Mouse (Mus musculus) embryonic facial prominence, embryonic 13.5 days (tissue): ENCODE measurements around the gene 1700034I23Rik. TPM values are rescaled to one million over a fixed set of nuclear protein-coding genes. Genes with fewer than 3 reads are reported as not detected.
"Not testable (repeated sequence)": the region's sequence is repeated elsewhere in the genome, so short reads cannot be mapped to it uniquely, and the experiment has no call there.

ENCODE experiments used
- ATAC-seq: fragments of 200-750 bp; cut with Nextera tagmentation; 2 replicates; pipeline ENCODE4 v1.8.0; 2017; ENCODE audit warnings: low read depth; ENCODE audit not compliant: insufficient number of reproducible peaks, insufficient read depth, low FRiP score, low TSS enrichment
- H3K27ac ChIP-seq: fragments of 300-500 bp; sonication (generic); 2 replicates; pipeline ENCODE4 v1.5.1; 2015; ENCODE audit warnings: moderate library complexity, mild to moderate bottlenecking, inconsistent platforms
- H3K27me3 ChIP-seq: fragments of 300-500 bp; sonication (generic); 2 replicates; pipeline ENCODE4 v1.6.1; 2015; ENCODE audit warnings: mild to moderate bottlenecking, inconsistent platforms
- H3K36me3 ChIP-seq: fragments of 300-500 bp; sonication (generic); 2 replicates; pipeline ENCODE4 v1.6.1; 2015; ENCODE audit warnings: mild to moderate bottlenecking, inconsistent platforms
- H3K4me1 ChIP-seq: fragments of 300-500 bp; sonication (generic); 2 replicates; pipeline ENCODE4 v1.6.1; 2015; ENCODE audit warnings: inconsistent platforms
- H3K4me2 ChIP-seq: fragments of 300-500 bp; sonication (generic); 2 replicates; pipeline ENCODE4 v1.6.1; 2015; ENCODE audit warnings: moderate library complexity, mild to moderate bottlenecking, inconsistent platforms
- H3K4me3 ChIP-seq: fragments of 300-500 bp; sonication (generic); 2 replicates; pipeline ENCODE4 v1.5.1; 2015; ENCODE audit warnings: mild to moderate bottlenecking, inconsistent platforms
- H3K9ac ChIP-seq: fragments of 300-500 bp; sonication (generic); 2 replicates; pipeline ENCODE4 v1.6.1; 2015; ENCODE audit warnings: mild to moderate bottlenecking, inconsistent platforms
- H3K9me3 ChIP-seq: fragments of 300-500 bp; sonication (generic); 2 replicates; pipeline ENCODE4 v1.6.1; 2016; ENCODE audit warnings: inconsistent platforms
- WGBS: fragments of 180-500 bp; shearing (Covaris S2); methylation state at CpG from one replicate; pipeline ENCODE4 v1.1.7; 2015; ENCODE audit warnings: mixed read lengths; 5-methylcytosine and 5-hydroxymethylcytosine counted together
- polyA plus RNA-seq: library from polyadenylated mRNA; unstranded; fragments of >200 nt; fragmentation: Nextera tagmentation; extraction: Ambion mirVana; gene quantifications from 2 replicates; pipeline ENCODE4 v1.2.1, GENCODE M21; 2015

Gene 1700034I23Rik
- polyA plus RNA-seq: 0.17 and 0.40 TPM in 2 replicates

DNA sequence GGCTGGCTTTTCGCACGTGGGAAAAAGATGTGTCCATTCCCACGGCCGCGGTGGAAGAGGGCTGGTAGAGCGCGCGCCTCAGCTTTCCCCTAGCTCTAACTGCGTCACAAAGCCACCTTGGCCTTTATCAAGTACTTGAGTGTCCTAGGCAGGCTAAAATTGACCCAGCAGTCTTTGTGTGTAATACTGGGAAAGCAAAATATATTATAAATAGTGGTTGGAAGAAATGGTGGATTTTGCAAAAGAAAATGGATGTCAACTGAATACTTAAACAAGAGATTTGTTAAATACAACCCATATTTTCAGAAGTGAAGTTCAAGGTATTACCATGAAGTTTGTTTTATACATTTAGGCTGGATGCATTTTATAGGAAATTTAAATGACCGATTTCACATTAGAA, at the start of gene 1700034I23Rik:
Gene 1700034I23Rik (minus strand): TSS at position 101 of the 400 bp plus-strand sequence.
- H3K9ac ChIP-seq, H3K27ac ChIP-seq, H3K27me3 ChIP-seq, H3K9me3 ChIP-seq, ATAC-seq, H3K4me2 ChIP-seq, H3K4me3 ChIP-seq, H3K36me3 ChIP-seq, H3K4me1 ChIP-seq: not testable (repeated sequence)
- WGBS: 95% methylated on average over 8 of the region's 10 CpGs

DNA sequence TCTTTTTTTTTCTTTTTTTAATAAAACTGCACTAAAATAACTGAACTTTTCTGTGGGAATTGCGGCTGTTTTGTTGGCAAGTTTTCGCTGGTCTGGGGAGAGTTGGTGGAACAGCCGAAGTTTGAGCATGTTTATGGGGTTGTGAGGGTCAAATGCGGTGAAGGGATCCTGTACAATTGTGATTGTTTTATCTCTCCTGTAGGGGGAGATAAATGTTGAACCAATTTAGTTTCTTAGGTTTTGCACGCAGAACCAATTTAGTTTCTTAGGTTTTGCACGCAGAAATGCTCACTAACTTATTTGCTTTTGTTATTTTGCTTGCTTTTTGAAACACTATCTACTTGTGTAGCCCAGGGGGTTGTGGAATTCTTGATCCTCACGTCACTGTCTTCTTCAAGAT, 49.0 kb upstream of the 1700034I23Rik start:
- Histone ChIP-seq H3K9ac (no peak overlapping the region), H3K36me3 (no peaks in the 10 kb centered on the region), H3K4me2 (peak overlapping the region; percentile 99), H3K27ac (no peak overlapping the region), H3K9me3 (no peaks in the 10 kb centered on the region), H3K4me3 (peak overlapping the region; percentile 71), H3K27me3 (peaks cover 44% of the 10 kb centered on the region), H3K4me1 (peaks cover 7% of the 10 kb centered on the region; the same call in 1 of the 2 replicates)
- ATAC-seq: no peak
- WGBS: 7% methylated on average over 7 of the region's 7 CpGs

DNA sequence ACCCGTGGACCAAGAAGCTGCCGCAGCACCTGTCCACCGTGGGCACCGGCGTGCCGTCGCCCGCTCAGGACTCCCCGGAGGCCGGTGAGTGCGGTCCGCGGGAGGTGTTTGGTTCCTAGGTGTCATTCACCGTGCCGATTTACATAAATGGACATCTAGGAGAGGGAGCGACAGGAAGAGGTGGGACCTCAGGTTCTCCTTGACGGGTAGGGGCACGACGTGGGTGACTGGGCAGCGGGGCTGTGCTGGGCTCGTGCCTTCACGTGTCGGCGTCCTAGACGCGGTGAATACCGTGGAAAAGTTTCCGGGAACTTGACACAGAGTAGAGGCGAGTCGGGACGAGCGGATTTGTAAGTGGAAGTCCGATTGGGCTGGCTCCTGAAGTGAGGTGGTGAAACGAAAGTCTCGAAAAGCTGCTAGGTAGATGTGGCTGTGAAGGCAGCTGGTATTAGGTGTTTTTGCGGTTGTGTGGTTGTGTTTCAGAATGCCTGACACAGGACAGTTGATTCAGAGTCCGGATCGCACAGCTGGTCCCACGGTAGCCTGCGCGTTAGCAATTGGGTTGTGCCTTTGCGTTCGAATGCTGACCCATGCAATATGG, 48.4 kb upstream of the 1700034I23Rik start:
- Histone ChIP-seq H3K36me3 (no peaks in the 10 kb centered on the region), H3K9ac (peak overlapping the region; percentile 74), H3K4me3 (peak overlapping the region; percentile 71), H3K4me2 (peak overlapping the region; percentile 99), H3K4me1 (peaks cover 7% of the 10 kb centered on the region; the same call in 1 of the 2 replicates), H3K27me3 (peaks cover 44% of the 10 kb centered on the region), H3K27ac (no peak overlapping the region), H3K9me3 (no peaks in the 10 kb centered on the region)
- under 1% methylated on average over 43 of the region's 43 CpGs for WGBS
- ATAC-seq: no peak

DNA sequence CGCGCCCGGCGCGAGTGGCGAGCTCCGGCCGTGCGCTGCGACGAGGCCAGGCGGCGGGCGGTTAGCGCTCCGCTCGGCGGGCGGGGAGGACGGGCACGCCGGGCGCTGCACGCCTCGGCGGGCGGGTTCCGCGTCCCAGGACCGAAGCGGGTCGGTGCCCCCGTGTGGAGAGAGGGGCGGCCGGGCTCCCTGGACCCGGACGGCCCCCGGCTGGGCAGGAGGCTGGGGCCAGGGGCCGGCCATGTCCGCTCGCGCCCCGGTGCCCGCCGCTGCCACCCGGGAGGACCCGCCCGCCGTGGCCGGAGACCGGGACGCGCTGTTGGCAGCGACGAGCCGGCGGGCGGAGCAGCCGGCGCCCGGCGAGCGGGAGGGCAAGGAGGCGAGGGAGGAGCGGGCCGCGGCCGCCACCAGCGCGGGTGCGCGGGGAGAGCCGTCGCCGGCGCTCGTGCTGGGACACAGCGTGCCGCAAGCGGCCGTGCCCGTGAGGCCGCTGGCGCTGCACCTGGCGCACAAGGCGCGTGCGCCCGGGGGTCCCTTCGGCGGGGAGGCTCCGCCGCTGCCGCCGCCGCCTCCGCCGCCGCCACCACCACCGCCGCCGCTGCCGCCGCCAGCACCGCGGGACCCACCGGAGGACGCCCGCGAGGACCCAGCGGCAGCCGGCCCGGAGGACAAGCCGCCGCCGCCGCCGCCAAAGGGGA, 47.7 kb upstream of the 1700034I23Rik start:
- H3K36me3 ChIP-seq: no peaks in the 10 kb centered on the region
- H3K9ac ChIP-seq: peak overlapping the region; percentile 74
- H3K4me2 ChIP-seq: peak overlapping the region; percentile 99
- peaks cover 7% of the 10 kb centered on the region; the same call in 1 of the 2 replicates for H3K4me1 ChIP-seq
- peak overlapping the region; percentile 71 for H3K4me3 ChIP-seq
- WGBS: under 1% methylated on average over 73 of the region's 118 CpGs
- H3K27ac ChIP-seq: no peak overlapping the region
- H3K9me3 ChIP-seq: no peaks in the 10 kb centered on the region
- peaks cover 44% of the 10 kb centered on the region for H3K27me3 ChIP-seq
- ATAC-seq: no peak; the same call in 1 of the 2 replicates

DNA sequence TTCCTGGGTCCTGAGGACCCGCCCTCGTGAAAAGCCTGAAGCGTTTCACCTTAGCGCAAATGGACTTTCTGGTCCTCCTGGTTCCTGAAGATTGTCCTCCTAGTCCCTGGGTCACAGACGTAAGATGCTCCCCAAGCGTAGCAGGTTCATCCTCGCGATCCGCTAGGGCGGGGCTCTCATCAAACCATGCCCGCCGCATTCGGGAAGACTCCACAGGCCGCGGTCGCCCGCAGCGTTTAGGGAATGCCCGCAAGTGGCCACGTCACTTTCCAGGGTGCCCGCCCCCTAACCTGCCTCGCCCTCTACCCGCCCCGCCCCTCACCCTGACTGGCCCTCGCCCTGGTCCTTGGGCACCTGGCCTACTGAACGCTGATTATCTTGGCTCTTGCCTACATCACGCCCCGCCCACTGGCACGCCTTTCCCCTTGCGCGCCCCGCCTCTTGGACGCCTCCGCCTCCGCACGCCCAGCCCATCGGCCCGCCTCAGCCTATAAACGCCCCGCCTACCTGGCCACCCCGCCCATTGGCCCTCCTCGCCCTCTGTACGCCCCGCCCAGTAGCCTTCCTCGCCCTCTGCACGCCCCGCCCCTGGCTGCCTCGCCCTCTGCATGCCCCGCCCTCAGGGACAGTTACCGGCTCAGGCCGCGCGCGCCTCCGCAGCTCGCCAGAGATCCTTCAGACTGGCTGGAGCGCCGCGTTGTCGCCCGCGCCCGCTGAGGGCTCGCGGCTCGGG, 47.0 kb upstream of the 1700034I23Rik start, which contains the start of gene Larp1b:
Gene Larp1b (plus strand): TSS at position 659 of the 733 bp plus-strand sequence.
- H3K27me3 ChIP-seq: peaks cover 44% of the 10 kb centered on the region
- H3K9me3 ChIP-seq: no peaks in the 10 kb centered on the region
- no peaks in the 10 kb centered on the region for H3K36me3 ChIP-seq
- ATAC-seq: peak; percentile 94
- peak within 1 kb of the TSS; percentile 71 for H3K4me3 ChIP-seq
- peak within 1 kb of the TSS; percentile 74 for H3K9ac ChIP-seq
- H3K4me2 ChIP-seq: peak within 1 kb of the TSS; percentile 99
- H3K4me1 ChIP-seq: peaks cover 7% of the 10 kb centered on the region; the same call in 1 of the 2 replicates
- H3K27ac ChIP-seq: no peak within 1 kb of the TSS
- WGBS: under 1% methylated on average over 65 of the region's 66 CpGs

DNA sequence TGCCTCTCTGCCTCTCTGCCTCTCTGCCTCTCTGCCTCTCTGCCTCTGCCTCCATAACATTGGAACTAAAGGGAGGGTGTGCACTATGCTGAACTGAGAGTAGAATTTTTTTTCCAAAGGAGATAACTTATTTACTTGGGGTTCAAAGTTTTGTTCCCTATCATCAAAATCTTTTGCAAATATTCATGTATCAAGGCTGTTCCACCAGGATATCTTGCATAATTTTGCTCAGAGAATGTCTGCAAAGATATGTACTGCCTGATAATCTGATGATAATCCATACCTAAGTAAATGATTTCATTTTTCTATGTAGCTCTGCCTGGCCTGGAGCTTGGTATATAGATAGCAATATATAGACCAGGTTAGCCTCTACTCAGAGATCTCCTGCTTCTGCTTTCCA, 36.7 kb upstream of the 1700034I23Rik start:
- no peaks in the 10 kb centered on the region for H3K4me1 ChIP-seq
- no peak overlapping the region for H3K4me3 ChIP-seq
- no peaks in the 10 kb centered on the region for H3K9me3 ChIP-seq
- H3K9ac ChIP-seq: no peak overlapping the region
- H3K36me3 ChIP-seq: peaks cover 6% of the 10 kb centered on the region
- ATAC-seq: no peak
- H3K4me2 ChIP-seq: no peak overlapping the region
- H3K27ac ChIP-seq: no peak overlapping the region
- H3K27me3 ChIP-seq: no peaks in the 10 kb centered on the region

DNA sequence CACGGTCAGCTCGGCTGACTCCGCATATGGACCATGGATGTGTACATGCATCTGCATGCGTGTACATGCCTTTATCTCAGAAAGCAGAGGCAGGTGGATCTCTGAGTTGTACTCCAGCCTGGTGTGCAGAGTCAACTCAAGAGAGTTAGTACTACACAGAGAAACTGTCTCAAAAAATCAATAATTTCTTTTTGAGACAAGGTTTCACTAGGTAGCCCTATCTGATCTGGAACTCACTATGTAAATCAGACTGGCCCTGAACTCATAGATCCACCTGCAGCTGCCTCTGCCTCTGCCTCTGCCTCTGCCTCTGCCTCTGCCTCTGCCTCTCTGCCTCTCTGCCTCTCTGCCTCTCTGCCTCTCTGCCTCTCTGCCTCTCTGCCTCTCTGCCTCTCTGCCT, 36.2 kb upstream of the 1700034I23Rik start:
- Histone ChIP-seq H3K4me1 (no peaks in the 10 kb centered on the region), H3K36me3 (peaks cover 10% of the 10 kb centered on the region), H3K27me3 (no peaks in the 10 kb centered on the region), H3K4me3 (no peak overlapping the region), H3K9ac (no peak overlapping the region), H3K4me2 (no peak overlapping the region), H3K27ac (no peak overlapping the region), H3K9me3 (no peaks in the 10 kb centered on the region)
- ATAC-seq: no peak
- 96% methylated on average over 4 of the region's 4 CpGs for WGBS

DNA sequence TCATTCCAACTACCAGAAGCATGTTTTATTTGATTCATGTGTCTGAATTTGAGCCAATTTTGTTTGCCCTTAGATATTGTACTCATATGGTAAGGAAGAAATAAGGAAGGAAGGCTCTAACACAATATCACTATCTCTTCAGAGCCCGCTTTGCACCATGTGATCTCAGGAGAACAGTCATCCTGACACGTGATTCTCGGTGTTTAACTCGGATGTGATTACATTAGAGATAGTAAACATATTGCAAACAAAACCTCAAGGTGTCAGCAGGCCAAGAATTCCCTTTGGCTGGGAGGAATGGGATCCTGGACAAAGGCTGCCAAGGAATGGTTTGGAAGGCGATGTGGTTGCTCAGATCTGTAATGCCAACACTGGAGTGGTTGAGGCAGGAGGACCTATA, 35.8 kb upstream of the 1700034I23Rik start:
- H3K4me1 ChIP-seq: no peaks in the 10 kb centered on the region
- 85% methylated on average over 5 of the region's 5 CpGs for WGBS
- H3K27ac ChIP-seq: no peak overlapping the region
- H3K4me3 ChIP-seq: no peak overlapping the region
- H3K27me3 ChIP-seq: no peaks in the 10 kb centered on the region
- H3K36me3 ChIP-seq: peaks cover 13% of the 10 kb centered on the region
- ATAC-seq: no peak
- no peak overlapping the region for H3K9ac ChIP-seq
- H3K9me3 ChIP-seq: no peaks in the 10 kb centered on the region
- H3K4me2 ChIP-seq: no peak overlapping the region

DNA sequence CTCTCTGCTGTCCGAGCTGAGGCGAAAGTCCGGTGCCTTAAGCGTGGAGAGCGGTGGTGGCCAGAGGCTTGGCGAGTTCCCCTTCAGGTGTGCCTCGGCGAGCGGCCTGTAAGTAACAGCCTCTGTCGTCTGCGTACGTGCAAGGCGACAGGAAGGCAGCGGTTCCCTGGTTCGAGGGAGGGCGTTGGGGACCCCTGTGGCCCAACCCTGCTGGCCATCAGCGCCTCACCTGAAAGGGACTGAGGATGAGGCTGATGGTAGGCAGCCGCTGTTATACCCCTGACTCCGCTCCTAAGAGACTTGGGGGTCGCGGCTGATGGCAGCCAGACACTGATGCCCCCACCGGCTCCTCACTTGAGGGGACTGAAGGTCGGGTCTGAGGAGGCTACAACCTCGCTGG, 8.0 kb downstream of the 1700034I23Rik start:
- not testable (repeated sequence) for H3K27ac ChIP-seq, H3K4me1 ChIP-seq, H3K27me3 ChIP-seq, H3K9me3 ChIP-seq, H3K36me3 ChIP-seq
- Histone ChIP-seq H3K4me3 (peak overlapping the region; percentile 57), H3K9ac (peak overlapping the region; percentile 76), H3K4me2 (peak overlapping the region; percentile 78)
- WGBS: under 1% methylated on average over 19 of the region's 24 CpGs
- ATAC-seq: peak; percentile 70

DNA sequence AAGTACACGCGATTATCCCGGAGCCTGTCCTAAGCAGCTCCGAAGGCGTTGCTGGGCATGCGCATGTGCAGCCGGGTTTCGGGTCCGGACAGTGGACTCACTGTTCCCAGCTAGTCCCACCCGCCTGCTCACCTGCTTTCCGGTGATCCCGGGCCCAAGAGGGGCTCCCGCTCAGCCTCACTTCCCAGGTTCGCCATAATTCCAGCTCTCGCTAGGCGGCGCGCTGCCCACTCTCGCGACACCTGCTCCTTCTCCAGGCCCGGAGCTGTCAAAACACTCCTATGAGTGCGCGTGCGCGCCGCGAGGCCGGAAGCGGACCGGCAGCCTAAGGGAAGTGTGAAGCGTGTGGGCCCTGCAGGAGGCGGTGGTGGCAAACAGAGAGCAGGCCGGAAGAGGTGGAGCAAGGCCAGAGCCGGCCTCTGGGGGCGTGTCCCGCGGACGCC, 8.5 kb downstream of the 1700034I23Rik start:
- Histone ChIP-seq H3K9ac (peak overlapping the region; percentile 69), H3K4me3 (peak overlapping the region; percentile 57), H3K4me2 (peak overlapping the region; percentile 78), H3K27ac (0 out of 2 replicates have a peak overlapping the region, but pooled peaks have one; percentile 33)
- H3K36me3 ChIP-seq, H3K9me3 ChIP-seq, H3K4me1 ChIP-seq, H3K27me3 ChIP-seq: not testable (repeated sequence)
- under 1% methylated on average over 38 of the region's 38 CpGs for WGBS
- peak; percentile 100 for ATAC-seq

DNA sequence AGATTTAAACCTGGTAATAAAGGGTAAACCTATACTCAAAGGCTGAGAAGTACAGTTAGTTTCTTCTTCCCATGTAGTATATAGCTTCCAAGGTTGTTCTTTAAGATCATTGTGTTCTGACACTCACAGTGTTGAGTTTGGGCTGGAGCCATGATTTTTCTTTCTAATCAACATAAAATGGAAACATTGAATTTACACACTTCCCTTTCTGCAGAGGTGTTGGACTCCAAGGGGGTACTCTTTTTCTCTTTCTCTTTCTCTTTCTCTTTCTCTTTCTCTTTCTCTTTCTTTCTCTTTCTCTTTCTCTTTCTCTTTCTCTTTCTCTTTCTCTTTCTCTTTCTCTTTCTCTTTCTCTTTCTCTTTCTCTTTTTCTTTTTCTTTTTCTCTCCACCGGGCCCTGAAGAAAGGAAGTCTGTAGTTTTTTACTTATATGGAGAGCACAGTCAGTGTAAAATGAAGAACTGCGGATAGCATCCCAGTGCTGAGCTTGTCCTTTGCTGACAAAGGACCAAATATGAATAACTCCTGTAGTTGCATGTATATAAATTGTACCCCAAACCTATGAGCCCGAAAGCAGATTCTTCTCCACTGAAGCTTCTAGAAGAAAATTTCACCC, 49.1 kb downstream of the 1700034I23Rik start:
- 91% methylated on average over 3 of the region's 3 CpGs for WGBS
- ATAC-seq, H3K4me2 ChIP-seq: not testable (repeated sequence)

More for the DNA sequence above, 49.1 kb downstream of the 1700034I23Rik start:
- H3K27ac ChIP-seq, H3K4me3 ChIP-seq, H3K9me3 ChIP-seq, H3K4me1 ChIP-seq, H3K36me3 ChIP-seq, H3K27me3 ChIP-seq, H3K9ac ChIP-seq: not testable (repeated sequence)
